Mouse (Mus musculus): ENCODE results near the gene Btbd9.

The Btbd9 gene

GRCm38 (mm10) chr17:30360654-30361053 is 215.6 kb downstream of the Btbd9 start:
- ATAC-seq (ENCODE audit: insufficient number of reproducible peaks, low FRiP score, low TSS enrichment), result no peak

DNA sequence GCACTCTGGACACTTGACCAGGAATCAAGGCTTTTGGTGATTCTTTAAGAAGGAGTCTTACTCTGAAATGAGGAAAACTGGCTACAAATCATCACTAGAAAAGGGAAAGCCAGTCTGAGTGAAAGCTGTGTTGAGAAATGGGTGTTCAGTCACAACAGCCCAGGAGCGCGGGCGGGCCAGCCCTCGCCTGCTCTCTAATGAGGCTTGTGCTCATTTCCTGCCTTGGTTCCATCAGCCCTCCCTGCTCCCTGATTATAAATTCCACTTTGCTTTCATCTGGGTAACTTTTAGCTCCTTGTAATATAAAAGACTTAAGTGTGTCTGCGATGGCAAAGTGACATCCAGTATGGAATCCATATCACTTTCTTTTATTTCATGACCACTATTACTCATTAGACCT is 216.9 kb downstream of the Btbd9 start:
- ATAC-seq (ENCODE audit: insufficient number of reproducible peaks, low FRiP score, low TSS enrichment), result no peak

DNA sequence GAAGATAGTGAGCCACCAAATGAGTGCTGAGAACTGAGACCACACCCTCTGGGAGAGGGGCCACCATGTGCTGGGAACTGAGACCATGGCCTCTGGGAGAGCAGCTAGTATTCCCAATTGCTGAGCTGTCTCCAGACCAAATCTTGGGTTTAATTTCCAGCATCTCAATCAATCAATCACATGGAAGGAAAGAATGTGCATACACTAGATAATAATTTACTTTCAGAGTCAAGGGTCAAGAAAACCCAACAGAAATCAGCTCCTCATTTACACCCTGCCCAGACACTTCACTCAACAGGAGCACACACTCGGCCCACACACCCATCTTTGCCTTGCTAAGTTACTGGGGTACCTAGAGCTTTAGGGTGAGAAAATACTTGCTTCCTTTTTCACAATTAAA is 220.9 kb downstream of the Btbd9 start:
- no peak for ATAC-seq (ENCODE audit: insufficient number of reproducible peaks, low FRiP score, low TSS enrichment)

DNA sequence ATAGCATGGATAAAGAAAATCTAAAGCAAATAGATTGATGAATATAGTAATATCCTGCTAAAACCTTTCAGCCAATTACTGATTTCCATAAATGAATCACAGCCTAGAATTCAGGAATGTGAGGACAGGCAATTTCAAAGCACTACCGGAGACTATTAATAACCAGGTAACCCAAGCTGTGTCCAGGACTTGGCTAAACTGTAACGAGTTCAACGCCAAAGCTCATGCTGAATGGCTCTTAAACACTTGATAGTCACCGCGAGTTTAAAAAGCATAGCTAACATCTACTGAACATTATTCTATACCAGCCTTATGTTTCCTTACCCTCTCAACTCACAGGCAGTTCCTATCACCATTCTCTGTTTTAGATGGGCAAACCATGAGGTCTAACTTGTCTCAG is 221.9 kb downstream of the Btbd9 start:
- ATAC-seq (ENCODE audit: insufficient number of reproducible peaks, low FRiP score, low TSS enrichment), result no peak

DNA sequence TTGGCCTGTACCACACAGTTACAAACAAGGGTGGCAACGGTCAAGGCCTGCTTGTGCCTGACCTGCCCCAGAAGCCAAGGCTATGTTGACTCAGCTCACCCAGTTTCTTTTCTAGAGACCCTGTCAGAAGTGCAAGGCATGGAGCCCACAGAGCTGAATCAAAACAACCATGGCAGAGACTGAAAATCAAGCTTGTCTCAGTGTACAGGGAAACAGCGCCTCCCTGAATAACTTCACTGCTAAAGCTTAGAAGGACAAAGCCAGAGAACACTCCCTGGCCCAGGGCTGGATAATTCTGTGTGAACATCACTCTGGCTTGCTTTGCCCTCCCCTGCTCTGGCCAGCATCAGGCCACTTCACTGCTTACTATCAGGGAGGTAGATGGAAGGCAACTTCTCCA is 228.3 kb downstream of the Btbd9 start:
- ATAC-seq (ENCODE audit: insufficient number of reproducible peaks, low FRiP score, low TSS enrichment), result no peak

DNA sequence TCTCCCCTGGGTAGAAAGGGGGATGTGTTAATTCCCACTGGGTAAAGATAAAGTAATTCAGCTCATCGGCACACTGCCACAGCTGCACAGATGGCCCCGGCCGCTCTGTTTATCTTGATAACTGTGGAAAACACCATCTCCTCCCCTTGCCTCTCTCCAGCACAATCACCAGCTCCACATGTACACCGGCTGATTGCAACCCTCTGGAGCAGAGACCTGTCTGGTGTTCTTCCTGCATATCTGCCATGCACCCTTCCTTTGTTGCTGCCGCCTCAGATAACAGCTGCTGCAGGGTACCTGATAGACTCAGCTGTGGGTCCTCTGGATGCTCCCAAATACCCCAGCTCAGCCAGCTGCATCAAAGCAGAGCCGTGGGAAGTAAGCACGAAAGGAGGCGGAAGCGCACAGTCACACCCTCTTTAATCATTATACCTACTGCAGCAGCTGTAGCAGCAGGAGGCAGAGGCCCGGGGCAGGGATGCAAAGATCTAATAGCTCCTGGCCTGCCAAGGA is 229.1 kb downstream of the Btbd9 start:
- no peak for ATAC-seq (ENCODE audit: insufficient number of reproducible peaks, low FRiP score, low TSS enrichment)

DNA sequence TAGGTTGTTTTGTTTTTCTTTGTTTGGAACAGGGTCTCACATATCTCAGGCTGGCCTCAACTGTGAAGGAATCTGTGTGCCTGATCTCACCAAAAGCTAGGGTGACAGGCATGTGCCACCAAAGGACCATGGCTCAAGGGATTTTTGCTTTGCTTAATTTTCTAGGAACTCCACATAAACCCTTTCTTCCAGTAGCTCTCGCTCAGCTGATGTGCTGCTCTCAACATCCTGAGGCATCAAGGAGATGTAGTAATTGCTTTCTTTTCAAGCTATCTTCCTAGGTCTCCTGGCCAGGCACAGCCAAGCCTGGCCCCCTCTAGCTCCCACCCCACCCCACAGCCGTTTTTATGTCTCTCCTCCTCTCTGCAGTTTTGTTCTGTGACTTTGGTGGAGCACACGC is 231.3 kb downstream of the Btbd9 start:
- no peak for ATAC-seq (ENCODE audit: insufficient number of reproducible peaks, low FRiP score, low TSS enrichment)

GRCm38 (mm10) chr17:30343701-30344473 is 232.4 kb downstream of the Btbd9 start:
- ATAC-seq (ENCODE audit: insufficient number of reproducible peaks, low FRiP score, low TSS enrichment), result no peak

DNA sequence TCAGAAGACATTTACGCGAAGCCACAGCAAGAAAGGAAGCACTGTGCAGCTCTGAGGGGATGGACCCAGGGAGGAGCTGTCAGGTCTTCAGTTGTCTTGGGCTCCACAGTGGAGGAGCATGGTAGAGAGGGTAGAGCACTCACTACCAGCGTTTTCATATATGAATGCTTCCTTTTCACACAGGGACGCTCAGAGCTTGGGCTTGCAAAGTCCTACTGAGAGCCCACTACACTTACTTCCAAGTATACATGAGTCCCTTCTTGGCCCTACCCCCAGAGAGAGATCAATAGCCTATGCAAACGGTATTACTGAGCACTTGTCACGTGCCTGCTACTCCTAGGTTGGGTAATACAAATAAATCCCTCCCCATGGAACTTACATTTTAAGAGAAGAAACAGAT is 234.7 kb downstream of the Btbd9 start:
- no peak for ATAC-seq (ENCODE audit: insufficient number of reproducible peaks, low FRiP score, low TSS enrichment)

DNA sequence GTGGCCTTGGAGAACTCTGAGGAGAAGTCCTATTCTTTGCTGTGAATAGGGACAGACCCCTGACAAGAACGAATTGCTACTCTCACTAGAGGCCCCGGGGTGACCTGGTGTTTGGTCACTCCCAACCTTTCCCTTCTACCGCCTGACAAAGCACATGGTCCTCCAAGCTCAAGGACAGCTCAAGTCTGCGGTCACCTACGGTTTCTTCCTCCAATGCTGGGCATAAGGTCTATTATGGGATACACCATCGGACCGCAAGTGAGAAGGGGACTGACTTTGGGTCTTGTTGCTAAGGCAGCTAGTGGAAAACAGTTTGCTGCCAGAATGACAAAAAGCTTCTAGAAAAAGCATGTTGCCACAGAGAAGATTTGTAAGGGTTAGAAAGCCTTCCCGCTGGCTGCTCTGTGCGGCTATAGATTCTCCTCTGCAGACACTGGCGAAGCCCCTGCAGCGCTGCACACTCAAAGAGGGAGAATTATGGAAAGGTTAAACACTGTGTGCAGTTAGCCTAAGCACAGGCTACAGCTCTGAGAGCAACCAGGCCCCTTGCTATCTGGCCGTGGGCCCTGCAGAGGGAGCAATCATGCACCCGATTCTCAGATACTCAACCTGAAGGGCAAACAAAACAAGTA is 235.7 kb downstream of the Btbd9 start:
- ATAC-seq (ENCODE audit: insufficient number of reproducible peaks, low FRiP score, low TSS enrichment), result no peak

GRCm38 (mm10) chr17:30339317-30339716 is 237.0 kb downstream of the Btbd9 start:
- no peak for ATAC-seq (ENCODE audit: insufficient number of reproducible peaks, low FRiP score, low TSS enrichment)

DNA sequence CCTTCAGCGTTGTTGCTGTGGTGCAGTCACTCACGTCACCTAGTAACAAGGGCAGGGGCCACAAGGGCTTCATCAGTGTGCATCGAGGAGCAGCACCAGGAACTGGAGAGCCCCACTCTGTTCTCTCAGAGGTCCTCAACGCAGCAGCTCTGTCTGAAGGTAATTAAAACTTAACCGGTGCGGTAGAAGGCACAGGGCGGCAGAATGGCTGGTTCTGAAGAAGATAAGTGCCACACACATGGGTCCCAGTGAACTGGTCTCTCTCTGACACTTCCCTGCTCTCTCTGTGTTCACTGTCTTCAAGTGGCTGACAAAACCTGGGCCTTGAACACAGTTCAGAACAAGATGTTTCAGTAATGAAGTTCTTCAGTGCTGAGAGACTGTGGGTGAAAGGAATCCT is 239.5 kb downstream of the Btbd9 start:
- no peak for ATAC-seq (ENCODE audit: insufficient number of reproducible peaks, low FRiP score, low TSS enrichment)

- ATAC-seq (ENCODE audit: insufficient number of reproducible peaks, low FRiP score, low TSS enrichment), result no peak
Measured at GRCm38 (mm10) chr17:30336280-30336679, 240.0 kb downstream of the Btbd9 start.

DNA sequence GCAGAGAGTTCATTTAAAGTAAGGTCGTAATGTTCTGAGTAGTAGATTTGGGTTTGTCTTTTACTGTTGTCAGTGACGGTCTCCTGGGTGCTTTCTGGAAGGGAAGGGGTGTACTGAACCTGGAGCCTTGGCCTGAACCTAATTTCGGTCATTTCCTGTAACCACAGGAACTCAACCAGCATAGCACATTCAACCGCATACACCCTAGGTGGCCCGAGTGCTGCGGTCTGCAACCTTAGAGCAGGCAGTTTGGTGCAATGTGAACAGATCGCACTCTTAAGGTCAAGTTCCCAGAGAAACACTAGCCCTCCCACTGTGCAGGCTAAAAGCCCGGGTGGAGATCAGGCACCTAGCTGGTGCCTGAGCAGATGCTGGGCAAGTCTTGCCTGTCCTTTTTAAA is 240.5 kb downstream of the Btbd9 start:
- ATAC-seq (ENCODE audit: insufficient number of reproducible peaks, low FRiP score, low TSS enrichment), result no peak

DNA sequence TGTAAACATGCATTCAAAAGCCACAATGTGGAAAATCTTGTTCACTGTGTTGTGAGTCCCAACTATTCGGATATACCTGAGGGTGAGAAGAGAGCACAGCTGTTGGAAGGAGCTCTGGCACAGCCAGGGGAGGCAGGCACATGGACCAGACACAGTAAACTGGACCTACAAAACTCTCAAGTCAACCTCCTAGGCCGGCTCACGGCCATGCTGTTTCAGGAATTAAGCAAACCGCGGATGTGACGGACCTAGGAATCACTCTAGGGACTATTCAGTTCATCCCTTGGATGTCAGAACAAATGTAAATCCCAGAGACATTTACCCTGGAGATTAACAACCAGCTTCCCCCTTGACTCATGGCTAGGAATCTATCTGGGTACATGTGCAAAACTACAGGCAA is 242.0 kb downstream of the Btbd9 start:
- ATAC-seq (ENCODE audit: insufficient number of reproducible peaks, low FRiP score, low TSS enrichment), result no peak

DNA sequence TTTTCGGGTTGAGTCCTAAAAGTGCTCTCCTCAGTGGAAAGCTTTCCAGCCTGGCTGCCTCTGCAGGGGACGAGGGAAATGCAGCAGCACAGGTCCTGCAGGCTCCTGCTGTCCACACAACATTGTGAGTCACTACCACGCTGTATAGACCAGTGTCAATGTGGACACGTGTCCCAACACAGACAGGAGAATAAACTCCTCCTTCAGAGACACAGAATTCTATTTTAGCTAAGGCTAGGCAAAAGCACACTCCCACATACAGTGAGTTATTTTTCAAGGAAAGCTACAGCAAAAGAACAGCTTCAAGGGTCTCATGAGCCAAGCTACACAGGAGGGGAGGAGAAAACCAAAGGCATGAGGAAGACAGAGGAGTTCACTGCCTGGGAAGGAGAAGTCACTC is 243.2 kb downstream of the Btbd9 start:
- no peak for ATAC-seq (ENCODE audit: insufficient number of reproducible peaks, low FRiP score, low TSS enrichment)

DNA sequence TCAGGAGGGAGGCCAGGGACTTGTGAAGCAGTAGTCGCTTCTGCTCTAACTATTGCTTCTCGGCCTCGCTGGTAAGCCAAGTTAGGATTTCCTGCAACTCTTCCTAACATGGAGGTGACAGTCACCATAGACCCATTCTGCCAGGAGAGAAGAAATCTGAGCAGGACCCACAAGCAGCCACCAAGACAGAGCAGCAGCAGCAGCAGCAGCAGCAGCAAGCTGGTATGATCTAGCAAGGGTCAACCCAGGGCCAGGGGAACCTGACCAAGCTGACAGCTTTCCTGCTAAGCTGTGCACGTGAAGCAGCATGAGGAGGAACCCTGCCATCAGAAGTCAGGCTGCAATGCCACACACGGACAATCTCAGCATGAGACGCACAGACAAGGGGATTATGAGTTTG is 244.9 kb downstream of the Btbd9 start:
- no peak for ATAC-seq (ENCODE audit: insufficient number of reproducible peaks, low FRiP score, low TSS enrichment)

GRCm38 (mm10) chr17:30329531-30329930 is 246.8 kb downstream of the Btbd9 start:
- ATAC-seq (ENCODE audit: insufficient number of reproducible peaks, low FRiP score, low TSS enrichment), result no peak

DNA sequence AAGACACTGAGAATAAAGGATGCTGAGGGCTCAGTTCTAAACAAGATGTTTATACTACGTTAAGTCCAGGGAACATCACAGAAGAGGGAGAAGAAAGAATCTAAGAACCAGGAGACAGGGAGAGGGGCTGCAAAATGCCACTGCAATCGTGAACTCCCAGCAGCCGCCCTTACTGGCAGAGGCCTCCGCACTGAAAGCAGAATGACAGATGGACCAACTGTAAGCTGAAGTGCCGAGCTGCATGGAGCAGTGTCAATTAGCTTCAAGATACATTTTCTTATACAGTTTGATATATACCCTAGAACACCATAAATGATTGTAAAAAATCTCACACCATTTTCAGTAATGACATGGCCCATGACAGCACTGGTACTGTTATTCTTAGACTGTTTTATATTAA is 247.4 kb downstream of the Btbd9 start:
- no peak for ATAC-seq (ENCODE audit: insufficient number of reproducible peaks, low FRiP score, low TSS enrichment)

GRCm38 (mm10) chr17:30326906-30327305 is 249.4 kb downstream of the Btbd9 start:
- ATAC-seq (ENCODE audit: insufficient number of reproducible peaks, low FRiP score, low TSS enrichment), result no peak

- no peak for ATAC-seq (ENCODE audit: insufficient number of reproducible peaks, low FRiP score, low TSS enrichment)
Measured at GRCm38 (mm10) chr17:30320301-30320700, 256.0 kb downstream of the Btbd9 start.

DNA sequence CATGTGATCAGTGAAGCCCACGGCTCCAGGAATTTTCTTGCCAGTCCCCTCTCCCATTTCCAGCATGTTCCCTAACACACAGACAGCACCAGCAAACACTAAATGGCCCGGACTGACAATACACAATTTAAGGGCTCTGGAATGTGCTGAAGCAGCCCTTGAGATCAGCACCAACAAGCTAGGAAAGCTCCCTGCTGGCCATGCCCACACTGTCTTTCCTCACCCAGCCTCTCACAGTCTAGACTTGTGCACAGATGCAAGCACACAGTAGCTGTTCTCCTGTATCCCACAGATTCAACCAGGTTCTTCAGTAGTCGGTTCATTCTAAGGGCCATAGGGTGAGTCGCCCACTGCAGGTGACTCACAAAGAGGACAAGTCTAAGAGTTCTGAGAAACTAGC is 263.6 kb downstream of the Btbd9 start:
- ATAC-seq (ENCODE audit: insufficient number of reproducible peaks, low FRiP score, low TSS enrichment), result no peak
